Mouse (Mus musculus) intestine, embryonic 15.5 days (tissue): ENCODE measurements around the gene Atp6v0e2. TPM values are rescaled to one million over a fixed set of nuclear protein-coding genes. Genes with fewer than 3 reads are reported as not detected.
A peak's percentile ranks its signal among the peaks of the same experiment; 100 is the strongest.

Source experiments
- ATAC-seq: fragments of 200-750 bp; cut with Nextera tagmentation; 2 replicates; pipeline ENCODE4 v1.8.0; 2017; ENCODE audit warnings: moderate TSS enrichment, moderate library complexity
- H3K27ac ChIP-seq: fragments of 300-500 bp; sonication (generic); 2 replicates; pipeline ENCODE4 v1.5.1; 2015; ENCODE audit warnings: mild to moderate bottlenecking, inconsistent platforms
- H3K27me3 ChIP-seq: fragments of 300-500 bp; sonication (generic); replicated peaks from 2 replicates; pipeline ENCODE4 v1.6.1; 2015; ENCODE audit warnings: inconsistent platforms
- H3K36me3 ChIP-seq: fragments of 300-500 bp; sonication (generic); 2 replicates; pipeline ENCODE4 v1.6.1; 2015; ENCODE audit warnings: inconsistent platforms
- H3K4me1 ChIP-seq: fragments of 300-500 bp; sonication (generic); replicated peaks from 2 replicates; pipeline ENCODE4 v1.6.1; 2015; ENCODE audit warnings: inconsistent platforms
- H3K4me2 ChIP-seq: fragments of 300-500 bp; sonication (generic); replicated peaks from 2 replicates; pipeline ENCODE4 v1.6.1; 2015; ENCODE audit warnings: mild to moderate bottlenecking, inconsistent platforms
- H3K4me3 ChIP-seq: fragments of 300-500 bp; sonication (generic); replicated peaks from 2 replicates; pipeline ENCODE4 v1.5.1; 2015; ENCODE audit warnings: inconsistent platforms
- H3K9ac ChIP-seq: fragments of 300-500 bp; sonication (generic); 2 replicates; pipeline ENCODE4 v1.6.1; 2015; ENCODE audit warnings: inconsistent platforms
- H3K9me3 ChIP-seq: fragments of 300-500 bp; sonication (generic); 2 replicates; pipeline ENCODE4 v1.6.1; 2016; ENCODE audit warnings: inconsistent platforms
- WGBS: fragments of 180-500 bp; shearing (Covaris S2); methylation state at CpG from one replicate; pipeline ENCODE4 v1.1.7; 2015; 5-methylcytosine and 5-hydroxymethylcytosine counted together
- polyA plus RNA-seq: library from polyadenylated mRNA; unstranded; fragments of >200 nt; fragmentation: Nextera tagmentation; extraction: Ambion mirVana; gene quantifications from 2 replicates; pipeline ENCODE4 v1.2.1, GENCODE M21; 2015

Gene Atp6v0e2
- polyA plus RNA-seq, 1 experiment from 2014 or later, result 23.3 TPM

GRCm38 (mm10) chr6:48542631-48543030 is 5.2 kb downstream of the Atp6v0e2 start:
- H3K9ac ChIP-seq, result no peak overlapping the region
- no peak for ATAC-seq
- no peaks in the 10 kb centered on the region for H3K9me3 ChIP-seq
- H3K36me3 ChIP-seq, result no peaks in the 10 kb centered on the region
- H3K27ac ChIP-seq, result no peak overlapping the region
- no peak overlapping the region for H3K4me3 ChIP-seq
- no peak overlapping the region for H3K4me2 ChIP-seq
- no peaks in the 10 kb centered on the region for H3K27me3 ChIP-seq
- peaks cover 4% of the 10 kb centered on the region; the same call in 1 of the 2 replicates for H3K4me1 ChIP-seq
- 88% methylated on average over 3 of the region's 3 CpGs for WGBS

- no peaks in the 10 kb centered on the region for H3K27me3 ChIP-seq
- H3K4me2 ChIP-seq, result no peak overlapping the region
- H3K9me3 ChIP-seq, result no peaks in the 10 kb centered on the region
- H3K36me3 ChIP-seq, result no peaks in the 10 kb centered on the region
- 72% methylated on average over 5 of the region's 5 CpGs for WGBS
- no peak overlapping the region for H3K27ac ChIP-seq
- ATAC-seq, result no peak
- no peak overlapping the region for H3K4me3 ChIP-seq
- H3K9ac ChIP-seq, result no peak overlapping the region
- peaks cover 4% of the 10 kb centered on the region; the same call in 1 of the 2 replicates for H3K4me1 ChIP-seq
Observed at GRCm38 (mm10) chr6:48545251-48545650, 7.8 kb downstream of the Atp6v0e2 start.

GRCm38 (mm10) chr6:48546271-48546670 is 8.9 kb downstream of the Atp6v0e2 start:
- Histone ChIP-seq H3K36me3 (no peaks in the 10 kb centered on the region), H3K27ac (no peak overlapping the region), H3K4me2 (no peak overlapping the region), H3K9me3 (no peaks in the 10 kb centered on the region), H3K4me3 (no peak overlapping the region), H3K9ac (no peak overlapping the region), H3K4me1 (peaks cover 4% of the 10 kb centered on the region; the same call in 1 of the 2 replicates), H3K27me3 (no peaks in the 10 kb centered on the region)
- WGBS, result 70% methylated on average over 1 of the region's 1 CpGs
- no peak; the same call in 1 of the 2 replicates for ATAC-seq

GRCm38 (mm10) chr6:48546858-48547257 is 9.4 kb downstream of the Atp6v0e2 start:
- Histone ChIP-seq H3K9ac (no peak overlapping the region), H3K36me3 (no peaks in the 10 kb centered on the region), H3K4me2 (no peak overlapping the region), H3K27me3 (no peaks in the 10 kb centered on the region), H3K9me3 (no peaks in the 10 kb centered on the region), H3K4me1 (peaks cover 4% of the 10 kb centered on the region; the same call in 1 of the 2 replicates), H3K27ac (no peak overlapping the region), H3K4me3 (no peak overlapping the region)
- 50% methylated on average over 4 of the region's 4 CpGs for WGBS
- no peak for ATAC-seq

- no peak overlapping the region for H3K9ac ChIP-seq
- H3K9me3 ChIP-seq, result no peaks in the 10 kb centered on the region
- no peak overlapping the region for H3K4me3 ChIP-seq
- H3K27ac ChIP-seq, result no peak overlapping the region
- H3K27me3 ChIP-seq, result no peaks in the 10 kb centered on the region
- WGBS, result 79% methylated on average over 6 of the region's 6 CpGs
- H3K36me3 ChIP-seq, result no peaks in the 10 kb centered on the region
- H3K4me1 ChIP-seq, result no peaks in the 10 kb centered on the region
- ATAC-seq, result no peak
- no peak overlapping the region for H3K4me2 ChIP-seq
Observed at GRCm38 (mm10) chr6:48548314-48548713, 10.9 kb downstream of the Atp6v0e2 start.

- no peaks in the 10 kb centered on the region for H3K36me3 ChIP-seq
- no peaks in the 10 kb centered on the region for H3K27me3 ChIP-seq
- H3K9ac ChIP-seq, result no peak overlapping the region
- H3K4me1 ChIP-seq, result 0 out of 2 replicates have a peak, but pooled peaks cover 7% of the 10 kb centered on the region
- WGBS, result 47% methylated on average over 4 of the region's 4 CpGs
- no peaks in the 10 kb centered on the region for H3K9me3 ChIP-seq
- no peak overlapping the region for H3K4me2 ChIP-seq
- H3K4me3 ChIP-seq, result no peak overlapping the region
- no peak for ATAC-seq
- no peak overlapping the region for H3K27ac ChIP-seq
Observed at GRCm38 (mm10) chr6:48552918-48553317, 15.5 kb downstream of the Atp6v0e2 start.

- Histone ChIP-seq H3K4me2 (peak overlapping the region; percentile 69), H3K36me3 (no peaks in the 10 kb centered on the region), H3K9me3 (no peaks in the 10 kb centered on the region), H3K4me1 (0 out of 2 replicates have a peak, but pooled peaks cover 7% of the 10 kb centered on the region), H3K27me3 (no peaks in the 10 kb centered on the region), H3K4me3 (peak overlapping the region; percentile 53; the same call in 1 of the 2 replicates), H3K9ac (no peak overlapping the region), H3K27ac (peak overlapping the region; percentile 97)
- no peak for ATAC-seq
- WGBS, result 85% methylated on average over 4 of the region's 4 CpGs
Observed at GRCm38 (mm10) chr6:48553819-48554218, 16.4 kb downstream of the Atp6v0e2 start.

- no peaks in the 10 kb centered on the region for H3K27me3 ChIP-seq
- peak within 1 kb of the TSS; percentile 97 for H3K27ac ChIP-seq
- no peaks in the 10 kb centered on the region for H3K36me3 ChIP-seq
- H3K9me3 ChIP-seq, result no peaks in the 10 kb centered on the region
- peak within 1 kb of the TSS; percentile 69 for H3K4me2 ChIP-seq
- peak; percentile 95 for ATAC-seq
- under 1% methylated on average over 39 of the region's 39 CpGs for WGBS
- peak within 1 kb of the TSS; percentile 53 for H3K4me3 ChIP-seq
- peak within 1 kb of the TSS; percentile 54 for H3K9ac ChIP-seq
- H3K4me1 ChIP-seq, result 0 out of 2 replicates have a peak, but pooled peaks cover 7% of the 10 kb centered on the region
Observed at GRCm38 (mm10) chr6:48554280-48555103, 17.1 kb downstream of the Atp6v0e2 start, which contains the start of gene Lrrc61. TSS of gene Lrrc61 (plus strand) at chr6:48554796.

- Histone ChIP-seq H3K27me3 (no peaks in the 10 kb centered on the region), H3K9me3 (no peaks in the 10 kb centered on the region), H3K4me3 (peak overlapping the region; percentile 53), H3K4me1 (0 out of 2 replicates have a peak, but pooled peaks cover 7% of the 10 kb centered on the region), H3K36me3 (no peaks in the 10 kb centered on the region), H3K4me2 (peak overlapping the region; percentile 69), H3K9ac (peak overlapping the region; percentile 54), H3K27ac (peak overlapping the region; percentile 97)
- peak; percentile 89 for ATAC-seq
- 30% methylated on average over 14 of the region's 14 CpGs for WGBS
Observed at GRCm38 (mm10) chr6:48555104-48555890, 17.9 kb downstream of the Atp6v0e2 start.

- H3K4me3 ChIP-seq, result no peak overlapping the region
- no peak for ATAC-seq
- H3K36me3 ChIP-seq, result no peaks in the 10 kb centered on the region
- H3K9me3 ChIP-seq, result no peaks in the 10 kb centered on the region
- no peak overlapping the region for H3K9ac ChIP-seq
- H3K27ac ChIP-seq, result no peak overlapping the region
- H3K4me1 ChIP-seq, result 0 out of 2 replicates have a peak, but pooled peaks cover 7% of the 10 kb centered on the region
- peak overlapping the region; percentile 69 for H3K4me2 ChIP-seq
- H3K27me3 ChIP-seq, result no peaks in the 10 kb centered on the region
- 81% methylated on average over 3 of the region's 3 CpGs for WGBS
Observed at GRCm38 (mm10) chr6:48555956-48556355, 18.5 kb downstream of the Atp6v0e2 start.

GRCm38 (mm10) chr6:48565693-48566310 is 28.4 kb downstream of the Atp6v0e2 start:
- Histone ChIP-seq H3K4me1 (peaks cover 22% of the 10 kb centered on the region), H3K9me3 (no peaks in the 10 kb centered on the region), H3K36me3 (0 out of 2 replicates have a peak, but pooled peaks cover 4% of the 10 kb centered on the region), H3K4me2 (no peak overlapping the region), H3K27ac (no peak overlapping the region), H3K4me3 (no peak overlapping the region), H3K27me3 (no peaks in the 10 kb centered on the region), H3K9ac (no peak overlapping the region)
- ATAC-seq, result no peak
- WGBS, result 73% methylated on average over 4 of the region's 4 CpGs

- 58% methylated on average over 5 of the region's 5 CpGs for WGBS
- ATAC-seq, result peak; percentile 55; the same call in 1 of the 2 replicates
Observed at GRCm38 (mm10) chr6:48566312-48566711, 28.9 kb downstream of the Atp6v0e2 start.

More at GRCm38 (mm10) chr6:48566312-48566711, 28.9 kb downstream of the Atp6v0e2 start:
- H3K4me3 ChIP-seq, result no peak overlapping the region
- no peak overlapping the region for H3K9ac ChIP-seq
- peak overlapping the region; percentile 22; the same call in 1 of the 2 replicates for H3K27ac ChIP-seq
- H3K36me3 ChIP-seq, result 0 out of 2 replicates have a peak, but pooled peaks cover 4% of the 10 kb centered on the region
- no peaks in the 10 kb centered on the region for H3K9me3 ChIP-seq
- H3K4me2 ChIP-seq, result no peak overlapping the region
- peaks cover 22% of the 10 kb centered on the region for H3K4me1 ChIP-seq
- H3K27me3 ChIP-seq, result no peaks in the 10 kb centered on the region
